Mouse (Mus musculus) testis, adult 2 months (tissue): ENCODE data around the gene Rbfox3.

ENCODE experiments used
- CTCF ChIP-seq: fragments of 200-500 bp; IDR thresholded peaks from 2 replicates; pipeline ENCODE4 v1.5.1; 2012; ENCODE audit warnings: low read depth, mild to moderate bottlenecking, inconsistent platforms, low read length, moderate library complexity; ENCODE audit not compliant: control insufficient read depth, insufficient read depth, insufficient replicate concordance
- POLR2A ChIP-seq: fragments of 200-500 bp; IDR thresholded peaks from 2 replicates; pipeline ENCODE4 v1.6.1; 2012; ENCODE audit warnings: low read depth, mild to moderate bottlenecking, inconsistent platforms, low read length, moderate library complexity; ENCODE audit not compliant: control insufficient read depth

DNA sequence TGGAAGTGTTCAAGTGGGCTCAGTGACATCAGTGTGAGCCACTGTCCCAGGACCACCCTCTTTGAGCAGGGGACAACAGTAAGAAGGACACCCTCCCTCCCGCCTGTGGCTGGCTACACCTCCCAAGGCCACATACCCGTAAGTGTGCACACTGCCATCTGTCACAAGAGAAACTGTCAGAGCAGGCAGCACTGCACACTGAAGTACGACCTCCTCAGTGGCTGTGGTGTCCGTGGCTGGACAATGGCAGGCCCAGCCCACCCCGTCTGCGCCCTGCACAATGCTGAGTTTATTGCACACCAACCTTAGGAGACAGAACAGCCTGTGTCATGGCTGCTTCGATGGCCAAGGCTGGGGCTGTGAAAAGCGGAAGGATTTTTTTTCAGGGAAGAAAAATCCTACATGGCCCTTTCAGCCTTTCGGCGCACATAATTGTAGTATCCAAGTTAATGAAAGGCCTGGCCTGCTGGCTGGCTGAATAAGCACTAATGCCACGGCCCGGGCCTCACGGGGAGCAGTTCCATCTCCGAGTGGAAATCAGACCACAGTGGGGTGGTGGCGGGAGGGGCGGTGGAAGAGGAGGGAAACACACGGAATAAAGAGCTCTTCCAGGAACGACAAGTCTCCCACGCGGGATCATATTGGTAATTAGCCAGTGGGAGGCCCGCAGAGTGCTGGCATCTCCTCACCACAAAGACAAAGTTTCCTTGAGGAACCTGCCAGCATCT is 14.1 kb downstream of the Rbfox3 start:
- no peak for TF ChIP-seq CTCF
- TF ChIP-seq POLR2A: no peak
